14 mouse cellular contexts compared by ENCODE assay signal in genomic region chr5:138089108-138089551, GRCm38 (mm10). TPM values are rescaled to one million over a fixed set of nuclear protein-coding genes. Genes with fewer than 3 reads are reported as not detected.
DNase-seq lines count a peak whose midpoint lies in the region; ATAC-seq and TF ChIP-seq lines count a peak whose summit lies in the region.
"Had no signal": no experiment of that assay in that cellular context is flagged by ENCODE, and none has a peak within 500 bp of the region (broad histone marks: within the 10 kb centered on the region; RNA-seq: fewer than 3 reads in every experiment).

No protein-coding gene starts in this region.

- H3K36me3 ChIP-seq in kidney, adult 2 months (ENCODE audit: control insufficient read depth, insufficient read depth, low read length) = peaks cover under 1% of the 10 kb centered on the region
- H3K36me3 ChIP-seq in stomach, postnatal 0 days (ENCODE audit: control insufficient read depth, insufficient read depth, low read length) = peaks cover 5% of the 10 kb centered on the region
- H3K36me3 ChIP-seq in forebrain, embryonic 14.5 days (ENCODE audit: control insufficient read depth, insufficient read depth, low read length) = peaks cover 34% of the 10 kb centered on the region
- H3K36me3 ChIP-seq in forebrain, embryonic 11.5 days (ENCODE audit: control insufficient read depth, insufficient read depth, low read length) = peaks cover 6% of the 10 kb centered on the region; the same call in 1 of the 2 replicates

- no peak for TF ChIP-seq CTCF in lung, adult 2 months (IDR thresholded peaks at IDR 0.05; ENCODE audit: insufficient read depth, low read length)
- TF ChIP-seq CTCF in kidney, adult 2 months (conservative IDR thresholded peaks at IDR 0.05; ENCODE audit: insufficient read depth, insufficient read length, low read depth, low read length) = 0 out of 2 replicates have a peak, but pooled peaks have one; percentile 1
- no peak for TF ChIP-seq CTCF in stomach, postnatal 0 days (IDR thresholded peaks at IDR 0.05; ENCODE audit: low read depth)

- peaks cover 10% of the 10 kb centered on the region for H3K4me1 ChIP-seq in lung, adult 2 months (ENCODE audit: control insufficient read depth, insufficient read depth, low read length)
- peaks cover 15% of the 10 kb centered on the region for H3K4me1 ChIP-seq in kidney, adult 2 months (ENCODE audit: control insufficient read depth, insufficient read depth, low read length)
- H3K4me1 ChIP-seq in stomach, postnatal 0 days (replicated peaks; ENCODE audit: control insufficient read depth, insufficient read depth) = no peaks in the 10 kb centered on the region
- H3K4me1 ChIP-seq in forebrain, embryonic 14.5 days (ENCODE audit: control insufficient read depth, insufficient read depth, low read length) = peaks cover 14% of the 10 kb centered on the region
- H3K4me1 ChIP-seq in forebrain, embryonic 11.5 days (replicated peaks; ENCODE audit: control insufficient read depth, insufficient read depth, low read length) = peaks cover 4% of the 10 kb centered on the region; the same call in 1 of the 2 replicates

- H3K4me3 ChIP-seq in lung, adult 2 months (replicated peaks; ENCODE audit: extremely low read depth, low read depth, low read length) = no peak overlapping the region
- H3K4me3 ChIP-seq in kidney, adult 2 months (ENCODE audit: insufficient read depth, low read depth, low read length) = peak overlapping the region; percentile 45
- H3K4me3 ChIP-seq in stomach, postnatal 0 days (ENCODE audit: low read depth, low read length) = no peak overlapping the region
- no peak overlapping the region for H3K4me3 ChIP-seq in forebrain, embryonic 14.5 days (ENCODE audit: low read depth, low read length)
- H3K4me3 ChIP-seq in forebrain, embryonic 11.5 days (ENCODE audit: low read depth, low read length) = no peak overlapping the region
- H3K4me3 ChIP-seq: layer of hippocampus, adult 2 months; limb, embryonic 10.5 days had no signal

- no peak overlapping the region for H3K9ac ChIP-seq in stomach, postnatal 0 days (ENCODE audit: low read length)
- no peak overlapping the region for H3K9ac ChIP-seq in forebrain, embryonic 14.5 days (ENCODE audit: low read length)
- no peak overlapping the region for H3K9ac ChIP-seq in forebrain, embryonic 11.5 days (ENCODE audit: low read length)

- DNase-seq in lung, postnatal 10 days = peak; percentile 6
- DNase-seq in lung, adult 2 months = no peak
- DNase-seq in kidney, adult 2 months = peak; percentile 92
- DNase-seq in large intestine, adult 2 months (ENCODE audit: low read depth, low spot score) = peak; percentile 56
- peak; percentile 23 for DNase-seq in stomach, postnatal 0 days (ENCODE audit: low spot score)
- DNase-seq in forebrain, embryonic 14.5 days (ENCODE audit: low spot score) = no peak
- DNase-seq in embryo, embryonic 10 days (ENCODE audit: low spot score) = no peak
- DNase-seq in forebrain, embryonic 11.5 days (ENCODE audit: low spot score) = no peak
- DNase-seq: heart, postnatal 36 days; right cerebral cortex, postnatal 4 days; thymus, adult 18-20 months had no signal

- WGBS in lung, adult 2 months = 71% methylated on average over 6 of the region's 6 CpGs
- WGBS in kidney, adult 2 months = 35% methylated on average over 6 of the region's 6 CpGs
- WGBS in large intestine, adult 2 months = 38% methylated on average over 6 of the region's 6 CpGs
- WGBS in stomach, postnatal 0 days = 61% methylated on average over 6 of the region's 6 CpGs
- WGBS in forebrain, embryonic 14.5 days = 79% methylated on average over 6 of the region's 6 CpGs
- WGBS in forebrain, embryonic 11.5 days = 88% methylated on average over 6 of the region's 6 CpGs

- no peaks in the 10 kb centered on the region for H3K9me3 ChIP-seq in stomach, postnatal 0 days (ENCODE audit: control insufficient read depth, low read length)
- no peaks in the 10 kb centered on the region for H3K9me3 ChIP-seq in forebrain, embryonic 14.5 days (replicated peaks; ENCODE audit: control insufficient read depth, low read length)
- no peaks in the 10 kb centered on the region for H3K9me3 ChIP-seq in forebrain, embryonic 11.5 days (ENCODE audit: control insufficient read depth, low read length)
- H3K9me3 ChIP-seq: limb, embryonic 10.5 days had no signal

- 0 out of 2 replicates have a peak overlapping the region, but pooled peaks have one; percentile 5 for H3K4me2 ChIP-seq in stomach, postnatal 0 days (replicated peaks; ENCODE audit: low read depth)
- H3K4me2 ChIP-seq in forebrain, embryonic 14.5 days (ENCODE audit: low read length) = no peak overlapping the region
- H3K4me2 ChIP-seq in forebrain, embryonic 11.5 days (ENCODE audit: low read depth, low read length, severe bottlenecking) = no peak overlapping the region

- no peak for TF ChIP-seq EP300 in stomach, postnatal 0 days (optimal IDR thresholded peaks at IDR 0.05)

- TF ChIP-seq POLR2A in lung, adult 2 months (IDR thresholded peaks at IDR 0.05; ENCODE audit: borderline replicate concordance, extremely low read depth, low read depth, low read length) = no peak
- no peak for TF ChIP-seq POLR2A in kidney, adult 2 months (IDR thresholded peaks at IDR 0.05; ENCODE audit: low read depth, low read length)

- no peaks in the 10 kb centered on the region for H3K27me3 ChIP-seq in kidney, adult 2 months (replicated peaks; ENCODE audit: control insufficient read depth, insufficient read depth, low read length)
- H3K27me3 ChIP-seq in stomach, postnatal 0 days (ENCODE audit: control insufficient read depth, insufficient read depth, low read length) = no peaks in the 10 kb centered on the region
- no peaks in the 10 kb centered on the region for H3K27me3 ChIP-seq in forebrain, embryonic 14.5 days (replicated peaks; ENCODE audit: control insufficient read depth, insufficient read depth, low read length)
- no peaks in the 10 kb centered on the region for H3K27me3 ChIP-seq in forebrain, embryonic 11.5 days (ENCODE audit: control insufficient read depth, insufficient read depth, low read length)

- peak overlapping the region; percentile 100 for H3K27ac ChIP-seq in kidney, adult 2 months (ENCODE audit: insufficient read depth, low read depth, low read length)
- H3K27ac ChIP-seq in stomach, postnatal 0 days (replicated peaks) = no peak overlapping the region
- no peak overlapping the region for H3K27ac ChIP-seq in forebrain, embryonic 14.5 days (ENCODE audit: low read depth, low read length)
- no peak overlapping the region for H3K27ac ChIP-seq in forebrain, embryonic 11.5 days (ENCODE audit: low read depth, low read length)
- H3K27ac ChIP-seq: layer of hippocampus, adult 2 months; limb, embryonic 10.5 days had no signal

- peak; percentile 64 for ATAC-seq in stomach, postnatal 0 days (ENCODE audit: low FRiP score, low TSS enrichment)
- no peak for ATAC-seq in forebrain, embryonic 14.5 days
- no peak for ATAC-seq in forebrain, embryonic 11.5 days (replicated peaks; ENCODE audit: low FRiP score)

RNA-seq across cellular contexts. Expression of gene Zkscan1, which starts 4.2 kb away (rescaled TPM):
- polyA plus RNA-seq in lung, adult 2 months (2012; rRNA removed) = 4.0 and 5.9 TPM in 2 replicates
- 8.3 and 10.2 TPM in 2 replicates for polyA plus RNA-seq in kidney, adult 2 months (2012; rRNA removed)
- 2.9 and 5.3 TPM in 2 replicates for polyA plus RNA-seq in large intestine, adult 2 months (2012; rRNA removed)
- polyA plus RNA-seq in stomach, postnatal 0 days (2015; fragmentation: Nextera tagmentation; extraction: Ambion mirVana) = 5.6 and 5.8 TPM in 2 replicates
- polyA plus RNA-seq in forebrain, embryonic 14.5 days (2014; fragmentation: Nextera tagmentation; extraction: Ambion mirVana) = 32.6 and 36.6 TPM in 2 replicates
- 34.0 and 34.2 TPM in 2 replicates for polyA plus RNA-seq in forebrain, embryonic 11.5 days (2014; fragmentation: Nextera tagmentation; extraction: Ambion mirVana)

RNA-seq across cellular contexts. Expression of gene Zscan21, which starts 27.6 kb away (rescaled TPM):
- 5.8 and 8.3 TPM in 2 replicates for polyA plus RNA-seq in lung, adult 2 months (2012; rRNA removed)
- 9.8 and 10.9 TPM in 2 replicates for polyA plus RNA-seq in kidney, adult 2 months (2012; rRNA removed)
- 7.2 and 7.5 TPM in 2 replicates for polyA plus RNA-seq in large intestine, adult 2 months (2012; rRNA removed)
- polyA plus RNA-seq in stomach, postnatal 0 days (2015; fragmentation: Nextera tagmentation; extraction: Ambion mirVana) = 20.0 and 20.4 TPM in 2 replicates
- 137 and 147 TPM in 2 replicates for polyA plus RNA-seq in forebrain, embryonic 14.5 days (2014; fragmentation: Nextera tagmentation; extraction: Ambion mirVana)
- 106 and 112 TPM in 2 replicates for polyA plus RNA-seq in forebrain, embryonic 11.5 days (2014; fragmentation: Nextera tagmentation; extraction: Ambion mirVana)

RNA-seq across cellular contexts. Expression of gene Smok3c, which starts 36.1 kb away (rescaled TPM):
- polyA plus RNA-seq in lung, adult 2 months (2012; rRNA removed) = not detected in 2 replicates
- polyA plus RNA-seq in kidney, adult 2 months (2012; rRNA removed) = not detected in 2 replicates
- not detected in 2 replicates for polyA plus RNA-seq in large intestine, adult 2 months (2012; rRNA removed)
- not detected in 2 replicates for polyA plus RNA-seq in stomach, postnatal 0 days (2015; fragmentation: Nextera tagmentation; extraction: Ambion mirVana)
- polyA plus RNA-seq in forebrain, embryonic 14.5 days (2014; fragmentation: Nextera tagmentation; extraction: Ambion mirVana) = not detected in 2 replicates
- not detected in 2 replicates for polyA plus RNA-seq in forebrain, embryonic 11.5 days (2014; fragmentation: Nextera tagmentation; extraction: Ambion mirVana)
- polyA plus RNA-seq: C2C12; limb, embryonic 10.5 days had no signal

Comparison
In these comparisons a context has a peak if more than half of its experiments do, and no peak if none do; other contexts are left out.
1. DNase-seq: peak in lung, postnatal 10 days (single experiment), kidney, adult 2 months (single experiment), large intestine, adult 2 months (single experiment) and stomach, postnatal 0 days (single experiment); none in lung, adult 2 months (single experiment), forebrain, embryonic 14.5 days (single experiment), embryo, embryonic 10 days (single experiment) and forebrain, embryonic 11.5 days (single experiment).